Mouse (Mus musculus): ENCODE measurements around the gene Mcm8.

- TF ChIP-seq CTCF (IDR thresholded peaks at IDR 0.05 in 2 of 3, conservative IDR thresholded peaks at IDR 0.05 in 1 of 3; ENCODE audit: control insufficient read depth in 1 of 3, insufficient read depth in 1 of 3, low read depth in 2 of 3, low read length in 3 of 3, poor library complexity in 1 of 3, severe bottlenecking in 1 of 3), result no peak
- no peak for TF ChIP-seq JUND (IDR thresholded peaks at IDR 0.05; ENCODE audit: low read depth, low read length)
Observed at GRCm38 (mm10) chr2:132847581-132847980, 31.6 kb downstream of the Mcm8 start.
